Mouse (Mus musculus) lung, adult 2 months (tissue): ENCODE measurements around the gene Spocd1. TPM values are rescaled to one million over a fixed set of nuclear protein-coding genes. Genes with fewer than 3 reads are reported as not detected.

Experiments
- DNase-seq: peaks from one replicate; pipeline ENCODE4 v3.0.0; 2022
- H3K4me1 ChIP-seq: fragments of 200-500 bp; 2 replicates; pipeline ENCODE4 v1.6.1; 2011; ENCODE audit warnings: low read length; ENCODE audit not compliant: control insufficient read depth, insufficient read depth
- H3K4me3 ChIP-seq: fragments of 200-500 bp; replicated peaks from 2 replicates; pipeline ENCODE3; 2011; ENCODE audit warnings: low read depth, mild to moderate bottlenecking, control low read depth, low read length; ENCODE audit errors: extremely low read depth
- CTCF ChIP-seq: fragments of 200-500 bp; IDR thresholded peaks from 2 replicates; pipeline ENCODE4 v1.5.1; 2011; ENCODE audit warnings: mild to moderate bottlenecking, low read length, control low read depth; ENCODE audit not compliant: insufficient read depth
- POLR2A ChIP-seq: fragments of 200-500 bp; IDR thresholded peaks from 2 replicates; pipeline ENCODE4 v1.6.1; 2011; ENCODE audit warnings: low read depth, mild to moderate bottlenecking, control low read depth, low read length, borderline replicate concordance; ENCODE audit errors: extremely low read depth
- WGBS: fragments of 180-500 bp; shearing (Covaris S2); methylation state at CpG from one replicate; pipeline ENCODE4 v1.1.7; 2018; 5-methylcytosine and 5-hydroxymethylcytosine counted together
- polyA plus RNA-seq: library from polyadenylated mRNA; depleted of rRNA; stranded (reverse); fragments of >200 nt; gene quantifications from 2 replicates; pipeline ENCODE4 v1.2.3, GENCODE M21; 2012

Spocd1 gene
- polyA plus RNA-seq, 1 experiment: not detected

DNA sequence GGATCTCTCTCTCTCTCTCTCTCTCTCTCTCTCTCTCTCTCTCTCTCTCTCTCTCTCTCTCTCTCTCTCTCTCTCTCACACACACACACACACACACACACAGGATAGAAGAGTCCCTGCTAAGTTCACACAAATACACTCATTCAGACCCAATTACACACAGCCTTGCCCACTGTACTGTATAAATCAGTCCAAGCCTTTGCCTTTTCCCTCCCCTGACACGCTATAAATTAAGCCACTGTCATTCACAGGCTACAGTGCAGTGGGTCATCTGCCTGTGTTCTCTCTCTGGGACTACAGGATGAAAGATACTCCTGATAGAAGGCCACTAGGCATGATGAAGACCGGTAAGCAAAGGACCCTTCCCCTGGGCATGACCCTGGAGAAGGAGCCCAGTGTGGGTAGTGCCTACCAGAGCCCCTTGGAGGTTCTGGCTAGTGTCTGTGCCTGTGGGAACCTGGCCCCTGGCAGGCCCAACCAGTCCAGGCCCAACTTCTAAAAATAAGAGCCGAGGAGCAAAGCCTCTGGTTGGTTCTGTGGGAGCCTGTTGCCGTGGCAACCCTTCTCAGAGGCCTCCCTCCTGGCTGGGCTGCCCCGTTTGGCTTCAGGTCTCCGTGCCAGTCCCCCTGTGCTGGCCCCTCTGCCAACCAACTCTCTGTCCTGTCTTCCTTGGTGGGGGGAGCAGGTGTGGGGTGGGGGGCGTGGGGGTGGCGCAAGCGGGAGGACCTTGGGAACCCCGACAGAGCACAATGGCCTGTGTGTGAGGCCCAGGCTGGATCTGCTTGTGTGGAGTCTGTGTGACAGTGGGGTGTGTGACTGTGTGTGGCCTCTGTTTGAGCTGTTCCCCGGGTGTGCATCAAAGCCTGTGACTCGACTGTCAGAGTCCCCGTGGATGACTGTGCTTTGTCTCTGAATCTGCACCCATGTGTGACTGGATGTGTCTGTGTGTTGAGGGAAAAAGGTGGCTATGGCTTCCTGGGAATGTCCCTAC is 38.3 kb downstream of the Spocd1 start:
- DNase-seq: no peak
- Histone ChIP-seq H3K4me1 (no peaks in the 10 kb centered on the region), H3K4me3 (no peak overlapping the region)
- TF ChIP-seq POLR2A (no peak), CTCF (no peak)
- 46% methylated on average over 13 of the region's 13 CpGs for WGBS

DNA sequence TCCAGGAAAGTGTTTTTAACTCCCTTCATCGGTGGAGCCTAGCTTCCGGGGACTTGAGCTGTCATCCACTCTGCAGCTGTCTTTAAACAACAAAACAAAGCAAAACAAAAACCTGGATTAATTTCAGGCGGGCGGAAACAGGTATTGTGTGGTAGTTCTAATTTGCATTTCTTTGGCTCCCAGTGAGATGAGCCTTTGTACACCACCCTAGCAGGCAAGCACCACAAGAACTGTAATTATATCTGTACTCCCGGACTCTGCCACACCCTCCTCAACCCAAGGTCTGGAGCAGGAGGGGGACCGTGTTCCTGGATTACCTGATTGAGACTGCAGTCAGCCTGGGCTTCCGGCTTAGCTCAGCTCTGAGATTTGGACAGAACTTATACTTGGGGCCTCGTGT is 41.1 kb downstream of the Spocd1 start:
- H3K4me3 ChIP-seq: no peak overlapping the region
- WGBS: 65% methylated on average over 8 of the region's 8 CpGs
- H3K4me1 ChIP-seq: no peaks in the 10 kb centered on the region
- DNase-seq: no peak
- no peak for TF ChIP-seq POLR2A
- TF ChIP-seq CTCF: no peak

DNA sequence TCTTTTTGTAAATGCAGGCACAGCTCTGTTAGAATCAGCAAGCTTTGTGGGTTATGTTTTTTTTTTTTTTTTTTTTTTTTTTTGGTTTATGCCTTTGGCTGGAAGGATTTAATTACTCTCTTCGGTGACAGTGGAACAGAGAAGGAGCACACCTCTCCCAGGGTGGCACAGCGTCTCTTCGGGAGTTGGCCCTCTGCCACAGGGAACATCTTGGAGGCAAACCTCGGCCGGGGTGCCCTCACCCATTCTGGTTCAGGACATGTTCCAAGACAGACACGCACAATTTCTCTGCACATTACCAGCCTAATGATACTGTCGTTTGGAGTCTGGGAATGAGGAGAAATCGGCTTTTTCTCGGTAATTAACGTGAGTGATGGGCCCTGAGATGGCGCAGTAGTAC is 41.8 kb downstream of the Spocd1 start:
- no peak overlapping the region for H3K4me3 ChIP-seq
- WGBS: 79% methylated on average over 11 of the region's 11 CpGs
- no peak for TF ChIP-seq POLR2A
- no peak for TF ChIP-seq CTCF
- no peaks in the 10 kb centered on the region for H3K4me1 ChIP-seq
- no peak for DNase-seq

DNA sequence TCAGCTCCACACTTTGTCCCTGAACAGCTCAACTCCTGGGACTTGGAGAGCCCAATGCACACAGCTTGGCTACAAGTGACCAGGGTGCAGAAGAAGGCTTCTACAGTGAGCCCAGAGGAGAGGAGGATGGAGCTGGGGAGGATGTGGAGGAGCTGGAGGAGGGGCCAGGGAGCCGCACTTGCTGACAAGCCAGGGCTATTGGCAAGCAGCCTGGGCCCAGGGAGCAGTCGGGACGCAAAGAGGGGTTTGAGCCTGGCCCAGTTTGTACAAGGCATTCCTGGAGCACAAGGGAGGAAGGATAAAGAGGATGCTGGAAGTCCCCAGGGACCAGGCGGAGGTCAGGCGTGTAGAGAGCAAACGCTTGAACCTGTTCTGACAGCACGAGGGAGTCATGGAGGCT is 42.9 kb downstream of the Spocd1 start:
- Histone ChIP-seq H3K4me3 (no peak overlapping the region), H3K4me1 (no peaks in the 10 kb centered on the region)
- no peak for DNase-seq
- WGBS: 26% methylated on average over 7 of the region's 7 CpGs
- no peak for TF ChIP-seq CTCF
- no peak for TF ChIP-seq POLR2A

DNA sequence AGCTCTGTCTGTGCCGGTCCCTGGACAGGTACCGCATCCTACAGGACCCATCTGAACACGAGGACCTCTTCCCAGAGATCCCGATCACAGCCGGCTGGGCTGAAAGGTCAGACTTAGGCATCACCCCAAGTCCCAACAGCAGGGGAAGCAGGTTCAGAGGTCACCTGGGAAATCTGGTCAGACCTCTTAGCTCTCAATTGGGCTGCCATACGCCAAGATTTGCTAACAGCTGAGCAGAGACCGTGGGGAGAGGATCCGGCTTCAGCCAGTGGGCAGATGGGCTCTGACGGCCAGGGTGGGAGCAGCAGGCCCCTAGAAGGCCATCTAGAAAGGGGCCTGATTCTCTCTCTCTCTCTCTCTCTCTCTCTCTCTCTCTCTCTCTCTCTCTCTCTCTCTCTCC is 45.2 kb downstream of the Spocd1 start:
- no peak for DNase-seq
- no peak overlapping the region for H3K4me3 ChIP-seq
- WGBS: 61% methylated on average over 9 of the region's 9 CpGs
- no peaks in the 10 kb centered on the region for H3K4me1 ChIP-seq
- no peak for TF ChIP-seq POLR2A

DNA sequence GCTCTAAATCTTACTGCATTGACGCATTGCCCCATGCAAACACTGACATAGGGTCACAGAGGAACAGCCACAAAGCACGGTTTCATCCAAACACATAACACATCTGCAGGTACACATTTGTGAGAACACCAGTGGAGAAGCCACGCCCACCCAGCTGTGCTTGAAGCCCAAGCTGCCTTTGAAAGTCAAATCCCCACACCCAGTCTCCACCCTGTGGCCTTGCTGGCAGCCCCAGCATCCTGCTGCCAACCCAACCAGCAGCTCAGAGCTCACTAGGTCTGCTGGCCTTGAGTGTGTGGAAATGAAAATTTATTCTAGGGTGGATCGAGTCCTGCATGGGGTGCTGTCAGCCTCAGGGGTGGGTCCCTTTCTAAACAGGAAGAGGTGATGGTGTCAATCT is 48.2 kb downstream of the Spocd1 start:
- Histone ChIP-seq H3K4me3 (no peak overlapping the region), H3K4me1 (no peaks in the 10 kb centered on the region)
- no peak for DNase-seq
- no peak for TF ChIP-seq POLR2A
- TF ChIP-seq CTCF: no peak
- 55% methylated on average over 4 of the region's 4 CpGs for WGBS

DNA sequence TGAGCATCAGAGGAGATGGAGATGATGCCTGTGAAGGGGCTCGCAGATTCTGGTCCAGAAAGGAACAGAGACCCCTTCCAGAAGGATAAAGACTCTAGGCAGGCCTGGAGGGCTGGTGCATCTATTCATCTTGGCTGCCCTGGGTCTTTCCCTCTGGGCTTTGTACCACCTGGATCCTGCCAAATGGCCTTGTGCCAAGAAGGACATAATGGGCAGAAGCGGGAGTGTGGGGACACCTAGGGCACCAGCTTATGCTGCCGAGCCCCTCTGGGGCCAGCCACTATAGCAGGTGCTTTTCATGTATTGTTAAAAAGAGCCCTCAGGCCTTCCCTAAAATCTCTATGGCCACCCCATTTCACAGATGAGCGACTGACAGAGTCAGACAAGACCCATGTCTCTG is 49.2 kb downstream of the Spocd1 start:
- DNase-seq: no peak
- Histone ChIP-seq H3K4me1 (no peaks in the 10 kb centered on the region), H3K4me3 (no peak overlapping the region)
- no peak for TF ChIP-seq POLR2A
- TF ChIP-seq CTCF: no peak
- WGBS: 66% methylated on average over 4 of the region's 4 CpGs

DNA sequence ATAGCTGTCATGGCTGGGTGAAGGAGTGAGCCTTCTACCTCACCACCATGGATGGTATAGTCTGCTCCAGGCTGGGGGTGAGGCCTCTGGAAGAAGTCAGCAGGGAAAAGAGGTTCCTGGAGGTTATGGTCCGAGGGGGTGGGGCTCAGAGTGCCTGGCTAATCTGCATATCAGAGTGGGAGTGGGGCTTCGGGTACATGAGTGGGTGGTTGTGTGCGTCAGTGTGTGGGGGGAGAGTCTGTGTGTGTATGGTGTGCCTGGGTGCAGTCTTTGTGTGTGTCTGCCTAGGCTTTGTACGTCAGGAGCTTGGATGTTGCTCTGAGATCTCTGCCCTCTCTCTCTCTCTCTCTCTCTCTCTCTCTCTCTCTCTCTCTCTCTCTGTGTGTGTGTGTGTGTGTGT is 49.9 kb downstream of the Spocd1 start:
- Histone ChIP-seq H3K4me1 (no peaks in the 10 kb centered on the region), H3K4me3 (no peak overlapping the region)
- WGBS: 60% methylated on average over 4 of the region's 4 CpGs
- DNase-seq: no peak
- no peak for TF ChIP-seq CTCF
- no peak for TF ChIP-seq POLR2A

DNA sequence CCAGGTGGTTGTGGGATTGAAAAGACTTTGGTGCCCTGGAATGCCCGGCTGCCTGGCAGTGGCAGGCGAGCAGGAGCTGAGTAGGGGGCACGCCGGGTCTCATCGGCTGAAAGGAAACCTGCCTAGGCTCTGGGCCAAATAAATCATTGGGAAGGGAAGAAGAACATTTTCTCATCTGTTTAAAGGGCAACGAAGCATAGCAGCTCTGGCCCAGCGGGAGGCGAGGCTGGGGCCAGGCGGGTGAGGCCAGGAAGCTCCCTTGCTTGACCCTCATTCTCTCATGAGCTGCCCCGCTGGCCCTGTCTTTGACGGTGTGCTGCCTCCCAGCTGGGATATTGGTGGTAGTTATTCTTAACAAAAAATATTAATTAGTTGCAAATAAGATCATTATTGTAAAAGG is 52.6 kb downstream of the Spocd1 start:
- Histone ChIP-seq H3K4me1 (peaks cover 8% of the 10 kb centered on the region), H3K4me3 (no peak overlapping the region)
- no peak for DNase-seq
- 68% methylated on average over 11 of the region's 11 CpGs for WGBS
- no peak for TF ChIP-seq CTCF
- no peak for TF ChIP-seq POLR2A

DNA sequence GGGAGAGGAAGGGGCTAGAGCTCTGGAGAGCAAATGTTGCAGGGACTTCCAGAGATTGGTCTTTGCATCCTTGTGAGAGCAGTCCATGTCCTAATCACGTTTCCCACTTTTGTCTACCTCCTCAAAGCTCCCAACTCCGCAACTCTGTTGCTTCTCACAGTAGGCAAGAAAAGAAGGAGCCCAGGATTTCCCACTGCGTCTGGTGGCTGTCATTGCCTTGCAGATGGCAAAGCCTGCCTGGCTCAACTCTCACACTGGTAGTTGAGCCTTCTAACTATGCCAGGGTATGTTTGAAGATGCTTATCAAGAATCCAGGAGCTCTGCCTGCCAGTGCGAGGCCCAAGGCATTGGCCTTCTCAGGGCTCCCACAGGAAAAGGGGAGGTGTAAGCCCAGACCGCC is 54.0 kb downstream of the Spocd1 start:
- Histone ChIP-seq H3K4me3 (no peak overlapping the region), H3K4me1 (peaks cover 14% of the 10 kb centered on the region)
- 41% methylated on average over 5 of the region's 5 CpGs for WGBS
- TF ChIP-seq POLR2A: no peak
- TF ChIP-seq CTCF: no peak
- DNase-seq: no peak
